Mouse (Mus musculus): ENCODE data around the gene Rnf128. TPM values are rescaled to one million over a fixed set of nuclear protein-coding genes. Genes with fewer than 3 reads are reported as not detected.

The Rnf128 gene
- polyA plus RNA-seq, 1 experiment from 2014 or later = 2.5 TPM

- peak overlapping the region; percentile 50 for H3K4me3 ChIP-seq (ENCODE audit: low read depth, low read length)
- ATAC-seq = peak; percentile 99
- peak overlapping the region; percentile 69 for H3K4me2 ChIP-seq (ENCODE audit: low read length)
- H3K27me3 ChIP-seq (replicated peaks; ENCODE audit: control insufficient read depth, insufficient read depth, low read length) = no peaks in the 10 kb centered on the region
- no peak overlapping the region for H3K27ac ChIP-seq (ENCODE audit: low read depth, low read length)
- WGBS = 24% methylated on average over 44 of the region's 44 CpGs
- no peaks in the 10 kb centered on the region for H3K36me3 ChIP-seq (ENCODE audit: control insufficient read depth, insufficient read depth, low read length)
- no peaks in the 10 kb centered on the region for H3K9me3 ChIP-seq (replicated peaks; ENCODE audit: control insufficient read depth, low read length)
- DNase-seq (ENCODE audit: low spot score) = peak; percentile 83
- H3K4me1 ChIP-seq (ENCODE audit: control insufficient read depth, insufficient read depth, low read length) = no peaks in the 10 kb centered on the region
- H3K9ac ChIP-seq (ENCODE audit: low read length) = peak overlapping the region; percentile 58
Measured at GRCm38 (mm10) chrX:139610033-139610764, 47.1 kb downstream of the Rnf128 start.

DNA sequence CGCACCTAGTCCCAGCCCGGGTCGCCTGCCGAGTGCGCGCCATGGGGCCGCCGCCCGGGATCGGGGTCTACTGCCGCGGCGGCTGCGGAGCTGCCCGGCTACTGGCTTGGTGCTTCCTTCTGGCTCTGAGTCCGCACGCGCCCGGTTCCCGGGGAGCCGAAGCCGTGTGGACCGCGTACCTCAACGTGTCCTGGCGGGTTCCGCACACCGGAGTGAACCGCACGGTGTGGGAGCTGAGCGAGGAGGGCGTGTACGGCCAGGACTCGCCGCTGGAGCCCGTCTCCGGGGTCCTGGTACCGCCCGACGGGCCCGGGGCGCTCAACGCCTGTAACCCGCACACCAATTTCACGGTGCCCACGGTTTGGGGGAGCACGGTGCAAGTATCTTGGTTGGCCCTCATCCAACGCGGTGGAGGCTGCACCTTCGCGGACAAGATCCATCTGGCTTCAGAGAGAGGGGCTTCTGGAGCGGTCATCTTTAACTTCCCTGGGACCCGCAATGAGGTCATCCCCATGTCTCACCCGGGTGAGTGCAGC is 47.7 kb downstream of the Rnf128 start:
- Histone ChIP-seq H3K9ac (ENCODE audit: low read length) (peak overlapping the region; percentile 58), H3K27me3 (replicated peaks; ENCODE audit: control insufficient read depth, insufficient read depth, low read length) (no peaks in the 10 kb centered on the region), H3K4me3 (ENCODE audit: low read depth, low read length) (peak overlapping the region; percentile 50), H3K36me3 (ENCODE audit: control insufficient read depth, insufficient read depth, low read length) (no peaks in the 10 kb centered on the region), H3K27ac (ENCODE audit: low read depth, low read length) (no peak overlapping the region), H3K4me2 (ENCODE audit: low read length) (peak overlapping the region; percentile 69), H3K9me3 (replicated peaks; ENCODE audit: control insufficient read depth, low read length) (no peaks in the 10 kb centered on the region), H3K4me1 (ENCODE audit: control insufficient read depth, insufficient read depth, low read length) (no peaks in the 10 kb centered on the region)
- DNase-seq (ENCODE audit: low spot score) (peak; percentile 4), ATAC-seq (peak; percentile 82)
- 27% methylated on average over 42 of the region's 54 CpGs for WGBS

- WGBS = 75% methylated on average over 2 of the region's 2 CpGs
- no peak overlapping the region for H3K4me3 ChIP-seq (ENCODE audit: low read depth, low read length)
- H3K36me3 ChIP-seq (ENCODE audit: control insufficient read depth, insufficient read depth, low read length) = no peaks in the 10 kb centered on the region
- no peak overlapping the region for H3K9ac ChIP-seq (ENCODE audit: low read length)
- no peaks in the 10 kb centered on the region for H3K9me3 ChIP-seq (replicated peaks; ENCODE audit: control insufficient read depth, low read length)
- H3K4me2 ChIP-seq (ENCODE audit: low read length) = no peak overlapping the region
- no peak overlapping the region for H3K27ac ChIP-seq (ENCODE audit: low read depth, low read length)
- H3K4me1 ChIP-seq (ENCODE audit: control insufficient read depth, insufficient read depth, low read length) = no peaks in the 10 kb centered on the region
- no peaks in the 10 kb centered on the region for H3K27me3 ChIP-seq (replicated peaks; ENCODE audit: control insufficient read depth, insufficient read depth, low read length)
- no peak for ATAC-seq
- no peak for DNase-seq (ENCODE audit: low spot score)
Measured at GRCm38 (mm10) chrX:139614761-139615160, 51.6 kb downstream of the Rnf128 start.

- Histone ChIP-seq H3K27ac (ENCODE audit: low read depth, low read length) (no peak overlapping the region), H3K9ac (ENCODE audit: low read length) (no peak overlapping the region), H3K27me3 (replicated peaks; ENCODE audit: control insufficient read depth, insufficient read depth, low read length) (no peaks in the 10 kb centered on the region), H3K4me3 (ENCODE audit: low read depth, low read length) (no peak overlapping the region), H3K36me3 (ENCODE audit: control insufficient read depth, insufficient read depth, low read length) (no peaks in the 10 kb centered on the region), H3K9me3 (replicated peaks; ENCODE audit: control insufficient read depth, low read length) (no peaks in the 10 kb centered on the region), H3K4me1 (ENCODE audit: control insufficient read depth, insufficient read depth, low read length) (no peaks in the 10 kb centered on the region), H3K4me2 (ENCODE audit: low read length) (no peak overlapping the region)
- no peak for ATAC-seq
- no peak for DNase-seq (ENCODE audit: low spot score)
- 84% methylated on average over 3 of the region's 4 CpGs for WGBS
Measured at GRCm38 (mm10) chrX:139622071-139622470, 59.0 kb downstream of the Rnf128 start.

DNA sequence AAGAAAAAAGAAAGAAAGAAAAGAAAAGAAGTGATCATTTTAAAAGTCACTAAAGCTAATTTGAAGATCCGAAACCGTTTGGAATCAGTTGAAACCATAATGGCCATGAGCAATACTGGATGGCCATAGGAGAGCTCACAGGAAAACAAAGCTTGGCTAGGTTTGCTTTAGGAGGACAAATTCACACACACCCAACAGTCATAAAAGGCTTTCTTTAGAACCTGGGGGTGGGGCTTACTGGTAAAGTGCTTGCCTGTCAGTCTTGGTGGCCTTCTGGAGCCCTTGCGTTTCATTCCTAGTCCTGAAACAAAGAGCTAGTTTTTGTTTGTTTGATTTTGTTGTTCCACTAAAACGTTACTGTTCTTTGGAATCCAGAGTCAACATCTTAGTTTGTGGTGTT is 71.6 kb downstream of the Rnf128 start:
- 82% methylated on average over 4 of the region's 4 CpGs for WGBS
- Histone ChIP-seq H3K9ac (ENCODE audit: low read length) (no peak overlapping the region), H3K9me3 (replicated peaks; ENCODE audit: control insufficient read depth, low read length) (no peaks in the 10 kb centered on the region), H3K27me3 (replicated peaks; ENCODE audit: control insufficient read depth, insufficient read depth, low read length) (no peaks in the 10 kb centered on the region), H3K27ac (ENCODE audit: low read depth, low read length) (no peak overlapping the region), H3K4me2 (ENCODE audit: low read length) (no peak overlapping the region), H3K36me3 (ENCODE audit: control insufficient read depth, insufficient read depth, low read length) (no peaks in the 10 kb centered on the region), H3K4me1 (ENCODE audit: control insufficient read depth, insufficient read depth, low read length) (no peaks in the 10 kb centered on the region), H3K4me3 (ENCODE audit: low read depth, low read length) (no peak overlapping the region)
- ATAC-seq (no peak), DNase-seq (ENCODE audit: low spot score) (no peak)

GRCm38 (mm10) chrX:139639744-139640143 is 76.6 kb downstream of the Rnf128 start:
- WGBS = 87% methylated on average over 2 of the region's 2 CpGs
- no peaks in the 10 kb centered on the region for H3K9me3 ChIP-seq (replicated peaks; ENCODE audit: control insufficient read depth, low read length)
- no peaks in the 10 kb centered on the region for H3K36me3 ChIP-seq (ENCODE audit: control insufficient read depth, insufficient read depth, low read length)
- H3K9ac ChIP-seq (ENCODE audit: low read length) = no peak overlapping the region
- H3K4me1 ChIP-seq (ENCODE audit: control insufficient read depth, insufficient read depth, low read length) = no peaks in the 10 kb centered on the region
- no peak overlapping the region for H3K4me3 ChIP-seq (ENCODE audit: low read depth, low read length)
- no peak overlapping the region for H3K27ac ChIP-seq (ENCODE audit: low read depth, low read length)
- no peak for DNase-seq (ENCODE audit: low spot score)
- H3K4me2 ChIP-seq (ENCODE audit: low read length) = no peak overlapping the region
- H3K27me3 ChIP-seq (replicated peaks; ENCODE audit: control insufficient read depth, insufficient read depth, low read length) = no peaks in the 10 kb centered on the region
- ATAC-seq = no peak

DNA sequence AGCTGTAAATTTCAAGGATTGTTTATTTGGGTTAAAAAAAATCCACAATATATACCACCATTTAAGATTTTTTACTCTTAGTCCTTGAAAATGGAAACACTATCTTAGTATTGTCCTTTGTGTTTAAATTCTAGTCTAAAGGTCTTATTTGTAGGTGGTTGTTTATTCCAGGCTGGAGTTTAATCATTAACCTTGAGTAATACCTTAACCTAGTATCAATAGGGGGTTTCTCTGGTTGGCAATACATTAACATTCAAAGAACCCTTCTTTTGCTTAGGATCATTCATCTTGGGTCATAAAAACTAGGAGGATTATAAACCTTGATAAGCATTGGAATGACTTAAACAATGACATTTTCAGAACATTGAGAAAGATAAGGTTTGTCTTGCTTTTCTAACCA is 77.3 kb downstream of the Rnf128 start:
- Histone ChIP-seq H3K9ac (ENCODE audit: low read length) (no peak overlapping the region), H3K27me3 (replicated peaks; ENCODE audit: control insufficient read depth, insufficient read depth, low read length) (no peaks in the 10 kb centered on the region), H3K4me1 (ENCODE audit: control insufficient read depth, insufficient read depth, low read length) (no peaks in the 10 kb centered on the region), H3K4me3 (ENCODE audit: low read depth, low read length) (no peak overlapping the region), H3K4me2 (ENCODE audit: low read length) (no peak overlapping the region), H3K36me3 (ENCODE audit: control insufficient read depth, insufficient read depth, low read length) (no peaks in the 10 kb centered on the region), H3K9me3 (replicated peaks; ENCODE audit: control insufficient read depth, low read length) (no peaks in the 10 kb centered on the region), H3K27ac (ENCODE audit: low read depth, low read length) (no peak overlapping the region)
- DNase-seq (ENCODE audit: low spot score) (no peak), ATAC-seq (no peak)

DNA sequence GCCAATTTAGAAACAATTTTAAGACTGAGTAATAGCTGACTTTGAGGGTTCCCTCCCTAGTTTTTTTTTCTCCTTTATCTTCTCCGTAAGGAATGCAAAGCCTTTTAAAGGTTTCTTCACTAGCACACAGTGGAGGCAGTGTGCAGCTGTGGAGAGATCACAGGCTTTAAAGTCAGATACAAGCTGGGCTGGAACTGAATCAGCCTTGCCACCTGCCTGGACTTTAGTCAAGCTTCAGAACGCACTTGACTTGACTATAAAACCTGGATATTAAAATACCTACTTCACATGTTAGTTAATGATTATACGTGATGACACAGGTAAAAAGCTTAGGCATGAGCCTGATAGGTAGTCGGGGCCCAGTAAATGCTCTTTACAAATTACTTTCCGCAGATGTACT is 89.1 kb downstream of the Rnf128 start:
- DNase-seq (ENCODE audit: low spot score) = no peak
- no peaks in the 10 kb centered on the region for H3K9me3 ChIP-seq (replicated peaks; ENCODE audit: control insufficient read depth, low read length)
- no peak overlapping the region for H3K9ac ChIP-seq (ENCODE audit: low read length)
- WGBS = 77% methylated on average over 5 of the region's 5 CpGs
- H3K27me3 ChIP-seq (replicated peaks; ENCODE audit: control insufficient read depth, insufficient read depth, low read length) = no peaks in the 10 kb centered on the region
- no peak for ATAC-seq
- H3K4me3 ChIP-seq (ENCODE audit: low read depth, low read length) = no peak overlapping the region
- H3K4me2 ChIP-seq (ENCODE audit: low read length) = no peak overlapping the region
- no peak overlapping the region for H3K27ac ChIP-seq (ENCODE audit: low read depth, low read length)
- no peaks in the 10 kb centered on the region for H3K36me3 ChIP-seq (ENCODE audit: control insufficient read depth, insufficient read depth, low read length)
- no peaks in the 10 kb centered on the region for H3K4me1 ChIP-seq (ENCODE audit: control insufficient read depth, insufficient read depth, low read length)

- no peaks in the 10 kb centered on the region for H3K4me1 ChIP-seq (ENCODE audit: control insufficient read depth, insufficient read depth, low read length)
Measured at GRCm38 (mm10) chrX:139653292-139653691, 90.2 kb downstream of the Rnf128 start.

More at GRCm38 (mm10) chrX:139653292-139653691, 90.2 kb downstream of the Rnf128 start:
- no peaks in the 10 kb centered on the region for H3K27me3 ChIP-seq (replicated peaks; ENCODE audit: control insufficient read depth, insufficient read depth, low read length)
- DNase-seq (ENCODE audit: low spot score) (no peak), ATAC-seq (no peak)
- no peak overlapping the region for H3K27ac ChIP-seq (ENCODE audit: low read depth, low read length)
- no peak overlapping the region for H3K4me2 ChIP-seq (ENCODE audit: low read length)
- no peaks in the 10 kb centered on the region for H3K9me3 ChIP-seq (replicated peaks; ENCODE audit: control insufficient read depth, low read length)
- no peak overlapping the region for H3K9ac ChIP-seq (ENCODE audit: low read length)
- WGBS = 86% methylated on average over 3 of the region's 3 CpGs
- no peak overlapping the region for H3K4me3 ChIP-seq (ENCODE audit: low read depth, low read length)
- H3K36me3 ChIP-seq (ENCODE audit: control insufficient read depth, insufficient read depth, low read length) = no peaks in the 10 kb centered on the region
